Mouse (Mus musculus): ENCODE results near the gene Ints1.
A peak's percentile ranks its signal among the peaks of the same experiment; 100 is the strongest.
"Not testable (repeated sequence)": the region's sequence is repeated elsewhere in the genome, so short reads cannot be mapped to it uniquely, and the experiment has no call there.

Gene Ints1

DNA sequence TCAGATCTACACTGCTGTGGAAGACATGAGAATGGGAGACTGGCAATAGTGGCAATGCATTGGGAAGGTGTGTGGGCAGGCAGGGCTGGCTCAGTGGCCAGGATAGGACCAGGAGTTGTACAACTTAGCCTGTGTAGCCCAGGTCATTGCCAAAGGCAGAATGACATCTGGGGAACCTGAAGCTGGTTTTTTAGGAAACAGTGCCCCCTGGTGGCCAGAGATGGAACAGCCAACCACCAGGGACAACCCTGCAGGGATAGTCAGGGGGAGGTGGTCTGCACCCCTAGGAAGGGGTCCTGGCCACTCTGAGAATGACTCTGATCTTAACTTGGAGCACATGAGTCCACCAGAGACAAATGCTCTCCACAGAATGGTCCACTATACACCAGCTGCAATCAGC is 24.9 kb downstream of the Ints1 start:
- DNase-seq = peak; percentile 62

DNA sequence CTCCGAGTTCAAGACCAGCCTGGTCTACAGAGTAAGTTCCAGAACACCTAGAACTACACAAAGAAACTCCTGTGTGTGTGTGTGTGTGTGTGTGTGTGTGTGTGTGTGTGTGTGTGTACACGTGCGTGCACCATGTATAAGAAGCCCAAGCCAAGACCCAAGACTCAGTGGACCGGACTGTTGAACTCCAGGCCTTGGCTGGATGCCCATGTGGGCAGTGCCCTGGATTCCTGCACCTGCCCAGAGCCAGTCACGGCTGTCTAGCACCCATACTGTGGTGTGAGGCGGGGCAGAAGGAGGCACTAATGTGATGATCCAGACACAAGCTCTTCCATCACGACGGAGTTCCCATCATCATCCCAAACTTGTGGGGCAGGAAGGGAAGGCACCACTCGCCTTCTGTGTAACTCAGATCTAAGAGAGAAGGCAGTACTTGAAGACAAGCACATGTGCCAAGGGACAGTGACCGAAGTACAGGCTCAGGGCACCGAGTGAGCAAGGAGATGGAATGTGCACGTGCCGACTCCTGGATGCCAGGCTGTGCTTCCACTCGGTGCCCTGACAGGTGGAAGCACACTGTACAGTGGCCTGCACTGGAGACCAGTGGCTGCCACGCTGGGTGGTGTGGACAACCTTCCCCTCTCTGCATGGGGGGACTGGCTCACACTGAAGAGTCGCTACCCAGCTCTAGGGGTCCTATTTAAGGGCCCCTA is 25.9 kb downstream of the Ints1 start:
- DNase-seq = no peak

DNA sequence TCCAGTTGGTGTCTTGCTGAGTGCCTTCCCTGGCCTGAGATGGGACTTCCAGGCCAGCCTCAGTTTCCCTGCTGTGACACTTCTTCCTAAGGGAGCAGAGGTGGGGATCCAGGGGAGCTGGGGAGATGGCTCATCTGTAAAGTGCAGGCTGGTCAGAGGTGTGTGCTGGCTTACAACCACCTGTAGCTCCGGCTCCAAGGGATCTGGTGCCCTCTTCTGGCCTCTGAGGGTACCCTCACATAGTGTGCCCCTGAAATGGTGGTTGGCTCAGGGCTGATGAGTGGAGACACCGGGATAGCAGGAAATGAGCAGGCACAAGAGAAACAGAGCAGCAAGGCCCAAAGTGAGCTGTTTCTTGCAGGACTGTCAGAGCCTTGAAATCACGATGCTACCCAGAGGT is 29.7 kb downstream of the Ints1 start:
- peak; percentile 76 for DNase-seq

DNA sequence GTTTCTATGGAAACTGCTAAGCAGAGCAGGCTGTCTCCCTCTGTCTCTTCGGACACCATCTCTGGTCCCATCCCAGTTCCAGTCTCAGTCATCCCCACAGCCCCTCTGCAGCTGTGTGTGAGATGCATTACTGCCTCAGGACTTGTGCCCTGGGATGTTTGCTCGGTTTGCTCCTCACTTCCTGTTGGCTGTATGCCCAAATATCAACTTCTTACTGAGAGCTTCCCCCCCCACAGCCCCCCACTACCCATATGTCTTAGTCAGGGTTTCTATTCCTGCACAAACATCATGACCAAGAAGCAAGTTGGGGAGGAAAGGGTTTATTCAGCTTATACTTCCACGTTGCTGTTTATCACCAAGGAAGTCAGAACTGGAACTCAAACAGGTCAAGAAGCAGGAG is 32.8 kb downstream of the Ints1 start:
- DNase-seq = not testable (repeated sequence)

DNA sequence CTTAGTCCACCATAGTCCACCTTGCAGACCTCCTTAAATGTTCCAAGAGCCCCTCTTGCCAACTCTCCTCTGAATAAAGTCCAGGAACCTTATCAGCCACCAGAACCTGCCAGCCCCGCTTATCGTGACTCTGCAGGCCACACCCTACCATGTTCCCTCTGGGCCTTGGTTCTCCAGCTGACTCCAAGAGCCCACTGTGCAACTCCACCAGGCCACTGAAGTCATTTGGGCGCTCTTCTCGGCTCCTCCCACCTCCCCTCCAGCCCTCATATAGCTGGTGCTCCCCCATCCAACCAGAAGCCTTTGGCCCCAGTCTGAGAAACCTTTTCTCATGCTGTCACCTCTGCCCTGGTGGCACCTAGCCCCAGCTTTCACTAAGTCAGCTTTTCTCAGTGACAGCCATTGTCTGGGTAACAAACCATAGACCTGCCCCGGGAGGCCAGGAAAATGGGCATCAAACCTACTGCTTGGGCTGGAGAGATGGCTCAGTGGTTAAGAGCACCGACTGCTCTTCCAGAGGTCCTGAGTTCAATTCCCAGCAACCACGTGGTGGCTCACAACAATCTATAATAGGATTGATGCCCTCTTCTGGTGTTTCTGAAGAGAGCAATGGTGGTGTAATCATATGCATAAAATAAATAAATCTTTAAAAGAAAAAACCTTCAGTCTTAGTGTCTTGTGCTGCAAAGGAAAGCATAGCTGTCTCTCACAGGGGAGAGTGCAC is 36.7 kb downstream of the Ints1 start:
- DNase-seq = no peak

DNA sequence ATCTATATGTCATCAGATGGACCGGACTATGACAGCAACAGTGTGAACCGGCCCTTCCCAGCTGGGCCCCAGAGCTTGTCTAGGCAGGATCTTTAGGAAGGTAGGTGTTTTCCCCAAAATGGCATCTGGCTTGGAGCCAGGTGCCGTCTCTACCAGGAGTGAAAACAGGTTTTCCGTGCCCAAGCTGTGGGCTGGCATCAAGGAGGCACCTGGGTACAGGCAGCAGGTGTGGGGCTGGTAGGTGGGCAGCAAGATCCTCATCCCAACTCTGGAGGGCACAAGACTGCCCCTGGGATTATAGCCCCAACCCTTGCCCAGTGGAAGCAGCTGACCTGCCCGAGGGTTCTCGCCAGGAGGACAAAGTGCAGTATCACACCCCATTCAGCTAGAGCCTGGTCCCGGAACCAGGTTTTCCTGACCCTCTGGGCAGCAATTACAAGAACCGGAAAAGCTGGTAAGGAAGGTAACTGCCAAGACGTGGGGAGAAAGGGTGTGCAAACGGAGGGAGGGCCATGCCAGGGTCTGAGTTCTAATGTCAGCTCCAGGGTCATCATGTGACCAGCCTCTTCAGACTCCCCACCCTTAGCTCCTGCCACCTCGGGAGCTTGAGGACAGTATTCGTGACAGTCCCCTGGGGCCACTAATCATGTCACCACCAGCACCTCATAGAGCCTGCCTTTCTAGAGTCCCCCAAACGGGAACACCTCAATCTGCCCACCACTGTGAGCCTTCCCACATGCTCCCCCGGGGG is 37.5 kb downstream of the Ints1 start:
- no peak for DNase-seq

DNA sequence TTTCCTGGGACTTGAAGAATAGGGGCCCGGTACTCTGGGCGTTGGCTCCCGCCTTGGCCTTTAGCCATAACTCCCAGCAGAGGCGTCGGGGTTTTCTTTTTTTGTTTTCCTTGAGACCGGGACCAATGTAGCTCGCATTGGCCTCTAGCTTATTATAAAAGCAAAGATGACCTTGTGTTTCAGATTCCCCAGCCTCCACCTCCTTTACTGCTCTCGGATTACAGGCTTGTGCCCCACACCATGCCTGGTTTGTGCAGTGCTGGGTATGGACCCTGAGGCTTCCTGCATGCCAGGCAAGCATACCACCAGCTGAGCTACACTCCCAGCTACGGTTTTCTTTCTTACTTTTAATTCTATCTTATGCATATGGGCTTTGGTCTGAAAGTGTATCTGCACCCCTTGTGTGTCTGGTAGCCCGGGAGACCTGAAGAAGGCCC is 39.0 kb downstream of the Ints1 start:
- DNase-seq = no peak

DNA sequence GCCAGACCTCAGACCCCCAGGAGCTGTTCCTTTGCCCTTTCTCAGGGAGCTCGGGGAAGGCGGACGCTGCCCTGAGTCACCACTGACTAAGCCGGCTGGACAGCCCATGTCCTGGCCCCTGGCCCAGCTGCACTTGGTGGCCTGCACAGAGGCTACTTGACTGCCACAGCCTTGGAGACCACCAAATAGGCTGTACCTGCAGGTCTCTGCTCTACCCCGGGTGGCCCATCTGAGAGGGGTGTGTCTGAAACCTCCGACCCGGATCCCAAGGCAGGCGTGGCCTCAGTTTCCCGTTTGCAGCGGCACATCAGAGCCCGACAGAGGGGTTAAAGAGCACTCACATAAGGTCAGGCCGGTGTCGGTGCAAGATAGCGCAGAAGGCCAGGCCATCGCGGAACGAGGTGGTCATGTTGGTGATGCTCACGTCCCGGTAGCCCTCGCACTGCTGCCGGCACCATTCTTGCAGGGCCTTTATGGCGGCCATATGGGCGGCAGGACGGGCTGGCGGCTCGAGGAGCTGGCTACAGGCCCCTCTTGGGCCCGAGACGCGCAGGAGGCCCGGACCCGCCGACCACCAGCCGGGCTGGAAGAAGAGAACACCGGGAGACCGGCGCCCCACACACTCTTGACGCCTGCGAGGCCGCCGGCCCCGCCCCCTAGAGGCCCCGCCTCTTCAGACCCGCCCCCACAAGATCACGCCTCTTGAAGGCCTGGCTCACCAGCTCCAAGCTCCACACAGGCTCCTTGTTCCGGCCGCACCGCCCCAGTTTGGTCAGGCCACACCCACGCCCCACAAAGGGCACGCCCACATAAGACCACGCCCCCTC is 39.6 kb downstream of the Ints1 start, which contains the start of gene Micall2:
Gene Micall2, minus strand, starts transcription at position 660 of the 827 bp plus-strand sequence.
- DNase-seq = peak; percentile 93

DNA sequence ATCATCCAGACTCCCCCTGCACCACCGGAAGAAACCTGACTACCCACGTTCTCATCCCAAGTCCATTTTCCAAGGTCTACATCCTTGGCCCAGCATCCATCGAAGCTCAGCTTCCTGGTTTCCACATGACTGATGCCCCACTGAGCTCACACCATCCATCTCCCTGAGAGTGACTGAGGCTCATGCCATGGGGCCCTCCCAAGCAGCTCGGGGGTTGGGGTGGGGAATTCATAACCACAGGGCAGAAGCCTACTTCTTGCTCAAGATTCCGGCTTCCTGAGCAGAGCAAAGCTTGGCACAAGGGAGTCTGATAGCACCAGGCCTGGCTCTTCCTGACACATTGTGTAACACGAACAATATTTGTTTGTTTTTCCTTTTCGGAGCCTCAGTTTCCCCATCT is 40.7 kb downstream of the Ints1 start:
- DNase-seq = no peak

DNA sequence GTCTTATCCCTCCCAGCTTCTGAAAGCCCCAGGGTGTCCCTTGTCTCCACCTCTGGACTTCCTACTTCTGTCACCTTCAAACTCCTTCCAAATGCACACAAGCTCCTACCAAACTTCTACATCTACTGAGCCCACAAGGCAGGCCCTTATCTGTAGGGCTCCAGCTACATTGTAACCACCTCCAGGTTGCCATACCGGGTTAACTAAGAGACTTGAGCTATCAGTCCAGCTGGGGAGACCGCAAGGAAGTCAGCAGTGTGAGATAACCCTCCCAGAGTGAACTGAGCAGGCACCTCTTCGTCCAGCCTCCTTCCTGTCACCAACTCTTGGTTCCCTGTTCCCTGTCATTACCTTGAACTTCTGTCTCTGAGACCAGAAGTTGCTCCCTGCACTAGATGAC is 41.5 kb downstream of the Ints1 start:
- no peak for DNase-seq

DNA sequence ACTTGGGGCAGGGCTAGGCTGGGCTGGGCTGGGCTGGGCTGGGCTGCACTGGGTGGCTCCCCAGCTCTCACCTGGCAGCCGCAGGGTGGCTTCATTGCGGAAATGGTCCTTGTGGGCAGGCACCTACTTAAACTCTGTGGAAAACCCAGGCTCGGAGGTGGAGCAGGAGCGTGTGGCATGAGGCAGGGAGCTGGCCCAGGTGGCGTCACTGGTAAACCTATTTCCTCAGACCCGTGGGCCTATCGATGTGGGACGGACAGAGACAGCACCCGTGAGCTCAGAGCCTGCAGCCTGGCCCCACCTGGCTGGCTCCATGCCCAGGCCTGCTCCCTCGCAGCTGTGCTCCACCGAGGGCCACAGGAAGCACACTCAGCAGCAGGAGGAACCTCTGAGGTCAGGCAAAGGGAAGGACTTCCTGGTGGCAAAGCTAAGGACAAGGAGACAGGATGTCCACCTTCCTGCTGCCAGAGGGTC is 42.8 kb downstream of the Ints1 start:
- DNase-seq = peak; percentile 54

DNA sequence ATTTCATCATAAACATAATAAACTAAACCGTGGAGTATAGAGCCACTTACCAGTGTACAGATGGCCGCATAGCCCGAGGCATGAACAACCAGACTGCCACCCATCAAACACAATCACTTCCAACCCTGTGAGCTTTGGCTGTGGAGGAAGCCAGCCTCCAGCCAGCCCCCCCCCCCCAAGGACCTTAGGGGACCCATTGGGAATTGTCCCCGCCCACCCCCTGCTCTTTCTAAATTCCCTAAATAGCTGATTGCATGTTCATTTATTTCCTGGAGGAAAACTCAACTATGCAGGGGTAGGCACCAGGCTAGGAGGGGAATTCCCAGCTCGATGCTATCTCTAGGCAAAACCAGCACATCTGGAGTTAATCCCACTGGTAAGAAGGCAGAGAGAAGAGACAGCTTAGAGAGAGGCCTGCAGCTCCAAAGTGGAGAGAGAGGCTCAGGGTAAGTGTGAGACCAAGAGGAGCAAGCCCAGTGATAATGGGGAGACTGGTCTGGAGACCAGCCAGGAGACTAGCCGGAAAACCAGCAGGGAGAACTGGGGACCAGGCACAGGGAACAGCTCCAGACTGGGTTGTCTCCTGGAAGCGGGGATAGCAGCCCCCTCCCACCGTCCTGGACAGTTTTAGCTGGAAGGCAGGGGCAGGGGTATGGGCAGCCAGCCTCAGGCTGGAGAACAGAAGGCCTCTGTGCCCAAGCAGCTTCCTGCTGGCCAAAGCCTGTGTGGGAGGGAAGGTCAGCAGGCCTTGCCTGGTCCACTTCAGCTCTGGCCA is 44.6 kb downstream of the Ints1 start:
- no peak for DNase-seq

DNA sequence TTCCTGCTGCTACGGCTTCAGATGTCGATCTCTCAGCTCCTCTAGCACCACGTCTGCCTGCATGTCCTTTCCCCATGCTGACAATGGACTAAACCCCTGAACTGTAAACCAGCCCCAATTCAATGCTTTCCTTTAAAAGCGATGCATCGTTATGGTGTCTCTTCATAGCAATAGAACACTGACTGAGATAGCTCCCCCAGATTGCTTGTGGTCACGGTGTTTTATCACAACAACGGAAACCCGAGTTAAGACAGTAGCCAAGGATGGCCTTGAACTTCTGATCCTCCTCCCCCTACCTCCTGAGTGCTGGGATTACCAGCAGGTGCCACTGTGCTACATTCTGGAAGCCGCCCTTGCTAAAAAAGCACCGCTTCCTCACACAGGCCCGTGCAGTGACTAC is 48.2 kb downstream of the Ints1 start:
- no peak for DNase-seq

DNA sequence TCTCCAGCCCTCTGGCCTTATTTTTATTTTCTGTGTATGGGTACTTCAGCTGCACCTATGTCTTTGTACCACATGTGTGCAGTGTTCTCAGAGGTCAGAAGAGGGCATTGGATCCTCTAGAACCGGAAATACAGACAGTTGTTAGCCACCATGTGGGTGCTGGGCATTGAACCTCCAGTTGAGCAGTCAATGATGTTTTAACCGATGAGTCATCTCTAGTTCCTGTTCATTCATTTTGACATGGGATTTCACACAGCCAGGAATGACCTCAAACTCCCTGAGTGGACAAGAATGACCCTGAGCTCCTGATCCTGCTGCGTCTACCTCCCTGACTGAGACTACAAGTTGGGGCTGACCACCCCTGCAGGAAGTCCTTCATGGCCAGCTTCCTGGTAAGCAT is 49.3 kb downstream of the Ints1 start:
- DNase-seq = no peak

DNA sequence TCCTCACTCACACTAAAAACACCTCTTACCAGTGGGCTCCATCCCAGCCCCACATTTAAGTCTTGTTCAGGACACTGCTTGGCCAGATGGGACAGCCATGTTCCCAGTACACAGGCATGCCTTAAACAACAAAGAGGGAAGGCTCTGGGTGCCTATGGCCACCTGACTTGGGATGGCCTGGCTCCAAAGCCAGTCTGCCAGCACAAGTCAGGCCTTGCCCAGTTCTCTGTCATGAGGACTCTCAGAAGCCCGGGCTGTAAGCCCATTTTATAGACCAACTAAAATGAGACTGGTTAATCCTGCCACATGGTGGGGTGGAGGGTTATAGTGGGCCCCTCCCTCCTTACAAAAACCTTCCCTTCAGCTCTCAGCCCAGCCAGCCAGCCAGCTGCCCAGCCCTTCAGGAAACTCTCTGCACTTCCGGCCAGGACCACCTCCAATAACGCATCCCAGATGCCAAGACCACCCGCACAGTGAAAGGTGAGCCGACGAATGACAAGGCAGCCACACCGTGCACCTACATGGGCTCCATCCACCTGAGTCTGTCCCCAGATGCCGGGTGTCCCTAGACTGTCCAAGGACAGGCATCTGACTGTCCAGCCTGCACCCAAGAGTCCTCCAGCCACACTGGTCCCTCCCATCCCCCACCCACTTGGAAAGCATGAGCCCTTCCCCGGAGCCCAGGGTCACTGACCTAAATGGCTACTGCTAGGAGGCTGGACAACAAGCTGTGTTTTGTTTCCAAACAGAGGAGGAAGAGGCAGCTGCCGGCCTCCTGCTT is 50.9 kb downstream of the Ints1 start:
- no peak for DNase-seq

DNA sequence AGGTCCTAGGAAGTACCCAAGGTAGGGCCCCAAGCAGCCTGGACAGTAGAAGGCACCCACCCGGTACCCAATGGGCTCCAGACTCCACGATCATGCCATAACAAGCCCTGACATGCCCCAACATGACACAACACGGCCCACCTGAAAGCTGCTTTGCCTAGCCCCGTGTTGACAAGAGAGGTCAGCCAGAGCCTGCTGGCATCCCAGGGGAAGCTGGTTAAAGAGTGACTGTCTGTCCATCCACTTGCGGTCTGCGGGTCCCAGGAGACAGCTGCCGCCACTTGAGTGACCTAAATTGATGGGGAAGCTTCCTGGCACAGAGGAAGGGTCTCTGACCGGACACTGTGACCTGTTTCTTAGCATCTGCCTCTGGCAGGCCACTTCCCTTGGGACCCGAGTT is 52.4 kb downstream of the Ints1 start:
- DNase-seq = no peak

DNA sequence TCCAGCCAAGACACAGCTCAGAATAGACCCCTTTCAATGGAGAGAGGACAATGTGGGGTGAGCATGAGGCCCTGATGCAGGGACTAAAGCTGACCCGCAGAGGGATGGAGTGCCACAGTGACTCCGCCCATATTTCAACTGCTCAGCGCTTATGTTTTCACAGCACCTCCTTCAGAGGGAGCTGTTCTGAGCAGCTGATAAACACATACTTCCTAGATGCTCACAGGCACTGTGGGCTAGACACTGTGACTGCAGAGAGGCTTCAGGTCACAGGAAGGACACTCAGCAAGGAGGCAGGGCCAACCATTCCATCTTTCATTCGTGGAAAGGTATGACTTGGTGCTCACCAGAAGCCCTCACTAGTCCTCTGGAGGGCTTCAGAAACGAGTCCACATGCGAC is 52.8 kb downstream of the Ints1 start:
- DNase-seq = no peak

DNA sequence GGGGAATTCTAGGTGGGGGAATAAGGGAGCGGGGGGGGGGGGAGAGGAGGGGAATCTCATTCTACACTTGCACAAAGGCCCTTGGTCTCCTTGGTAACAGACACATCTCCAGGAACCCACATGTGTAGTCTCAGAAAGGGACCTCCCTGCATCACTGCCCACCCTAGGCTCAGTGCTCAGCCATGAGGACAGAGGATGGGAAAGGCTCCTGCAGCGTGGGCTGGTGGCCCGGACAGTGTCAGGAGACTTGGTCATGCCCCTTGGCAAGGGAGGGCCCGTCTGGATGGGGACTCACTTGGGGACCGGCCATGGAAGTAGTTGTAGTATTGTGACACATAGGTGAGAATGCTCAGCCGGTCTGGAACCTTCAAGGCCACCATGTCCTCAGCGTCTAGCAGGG is 56.5 kb downstream of the Ints1 start:
- DNase-seq = no peak

DNA sequence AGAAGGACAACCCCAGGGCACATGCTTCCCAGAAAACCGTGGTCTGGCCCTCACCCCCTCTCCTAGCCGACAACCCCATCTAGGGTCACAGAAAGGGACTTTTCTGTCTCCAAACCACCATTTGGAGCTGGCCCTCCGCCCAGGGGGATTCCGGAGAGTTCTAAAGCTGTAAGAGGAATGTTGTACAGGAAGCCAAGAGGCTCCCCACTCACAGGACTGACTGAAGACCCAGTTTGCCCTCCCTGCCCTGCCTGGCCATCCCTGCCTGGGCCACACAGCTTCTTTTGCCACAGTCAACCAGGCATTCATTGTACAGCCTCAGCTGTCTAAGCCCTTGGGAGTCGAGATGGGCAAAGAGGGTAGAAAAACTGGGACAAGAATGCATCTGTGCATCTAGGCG is 56.9 kb downstream of the Ints1 start:
- no peak for DNase-seq

DNA sequence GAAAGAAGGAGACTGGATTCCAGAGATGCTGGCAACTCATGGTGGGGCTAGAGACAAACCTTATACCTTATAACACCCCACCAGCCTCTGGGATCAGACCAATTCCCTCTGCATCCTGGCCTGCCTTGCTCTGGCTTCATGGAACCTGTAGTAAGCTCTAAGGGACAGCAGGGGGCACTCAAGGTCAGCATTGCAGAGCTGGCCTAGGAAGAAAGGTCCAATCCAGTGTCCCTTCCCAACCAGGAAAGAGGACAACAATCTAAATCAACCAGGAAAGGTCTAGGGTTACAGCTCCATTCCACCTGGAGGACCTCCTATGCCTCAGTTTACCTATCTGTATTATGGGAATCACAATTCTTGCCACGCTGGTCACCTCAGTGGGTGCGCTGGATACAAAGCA is 57.8 kb downstream of the Ints1 start:
- peak; percentile 32 for DNase-seq

DNA sequence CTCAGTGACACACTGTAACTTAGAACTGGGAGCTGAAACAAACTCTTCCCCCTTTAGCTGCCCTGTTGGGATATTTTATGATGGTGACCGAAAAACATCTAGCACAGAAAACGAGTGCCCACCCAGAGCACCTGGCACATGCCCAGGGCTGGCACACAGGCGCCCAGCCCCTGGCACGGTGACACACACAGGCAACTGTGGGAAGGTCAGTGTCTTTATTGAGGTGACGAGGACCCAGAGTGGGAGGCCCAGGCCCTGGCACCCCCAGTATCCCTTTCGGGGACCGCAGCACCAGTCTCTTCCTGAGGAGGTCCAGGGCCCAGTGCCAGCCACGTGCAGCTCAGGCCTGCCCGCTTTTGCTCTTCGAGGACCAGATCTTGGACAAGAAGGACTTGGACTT is 69.0 kb downstream of the Ints1 start:
- DNase-seq = no peak

All from thymus, postnatal 25 days (tissue).